In the genomic region with DNA sequence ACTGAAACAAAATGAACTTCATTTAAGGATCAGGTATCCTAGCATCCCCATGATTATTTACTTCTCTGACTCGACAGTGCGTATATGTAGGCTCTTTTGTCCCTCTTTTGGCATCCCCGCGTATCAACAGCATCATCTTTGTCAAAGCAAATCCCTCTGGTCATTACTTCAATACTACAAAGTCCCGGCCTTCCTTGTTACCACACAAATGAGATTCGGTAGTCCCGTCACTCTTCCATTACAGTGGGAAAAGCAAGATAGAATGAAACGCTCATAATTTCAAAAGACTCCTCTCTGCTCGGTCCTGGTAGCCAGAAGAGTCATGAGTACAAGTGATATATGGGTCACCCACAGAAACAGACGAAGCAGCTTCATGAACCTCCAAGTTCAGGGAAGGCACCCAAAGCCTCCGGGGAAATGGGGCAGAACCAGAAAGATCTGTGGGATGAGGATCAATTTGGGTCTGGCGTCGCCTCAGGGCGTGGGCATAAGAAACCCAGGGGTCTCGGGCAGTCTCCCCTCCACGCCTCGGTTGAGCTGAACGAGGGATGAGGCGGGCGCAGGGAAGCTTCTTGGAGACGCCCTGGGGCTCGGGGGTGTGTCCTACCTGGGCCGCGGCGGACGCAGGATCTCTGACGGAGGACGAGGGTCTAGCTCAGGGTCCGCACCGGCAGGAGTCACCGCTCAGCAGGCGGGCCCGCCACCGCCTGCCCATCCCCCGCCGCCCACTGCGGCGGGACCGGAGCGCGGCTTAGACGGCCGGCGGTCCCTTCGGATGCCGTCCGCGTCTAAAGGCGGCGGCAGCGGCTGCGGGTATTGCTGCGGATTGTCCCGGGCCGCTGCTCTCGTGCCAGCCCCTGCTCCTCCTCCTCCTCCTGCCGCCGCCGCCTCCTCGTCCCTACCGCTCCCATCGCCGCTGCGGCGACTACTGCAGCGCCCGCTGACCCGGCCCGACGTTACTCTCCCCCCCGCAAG, we compare ENCODE assay signal across 8 mouse cellular contexts. TPM values are rescaled to one million over a fixed set of nuclear protein-coding genes. Genes with fewer than 3 reads are reported as not detected.
DNase-seq lines count a peak whose midpoint lies in the region; ATAC-seq and TF ChIP-seq lines count a peak whose summit lies in the region.

A gene (minus strand): TSS at position 680 of the 975 bp plus-strand sequence.

- peak within 1 kb of the TSS; percentile 90 for H3K27ac ChIP-seq in hindbrain, embryonic 16.5 days (ENCODE audit: low read depth, low read length)
- no peak within 1 kb of the TSS; the same call in 1 of the 2 replicates for H3K27ac ChIP-seq in limb, embryonic 14.5 days (replicated peaks; ENCODE audit: low read depth, low read length)
- peak within 1 kb of the TSS; percentile 91 for H3K27ac ChIP-seq in midbrain, embryonic 16.5 days (ENCODE audit: low read length)
- peak within 1 kb of the TSS; percentile 53; the same call in 1 of the 2 replicates for H3K27ac ChIP-seq in stomach, postnatal 0 days (replicated peaks)

- TF ChIP-seq EP300 in stomach, postnatal 0 days (optimal IDR thresholded peaks at IDR 0.05) = no peak

- no peaks in the 10 kb centered on the region for H3K9me3 ChIP-seq in hindbrain, embryonic 16.5 days (ENCODE audit: control insufficient read depth, low read length)
- H3K9me3 ChIP-seq in limb, embryonic 14.5 days (ENCODE audit: control insufficient read depth, low read length) = no peaks in the 10 kb centered on the region
- H3K9me3 ChIP-seq in midbrain, embryonic 16.5 days (replicated peaks; ENCODE audit: control insufficient read depth, low read length, poor library complexity, severe bottlenecking) = no peaks in the 10 kb centered on the region
- H3K9me3 ChIP-seq in stomach, postnatal 0 days (ENCODE audit: control insufficient read depth, low read length) = no peaks in the 10 kb centered on the region

- no peak for TF ChIP-seq POLR2A in limb, embryonic 14.5 days (IDR thresholded peaks at IDR 0.05; ENCODE audit: borderline replicate concordance, extremely low read depth, insufficient read depth, insufficient read length)

- peak; percentile 28 to 50 for DNase-seq in kidney, adult 8-10 months
- no peak for DNase-seq in kidney, adult 18-20 months
- DNase-seq in cerebellum, adult 8-10 months = peak; percentile 61
- DNase-seq in forelimb bud, embryonic 11.5 days (ENCODE audit: low read depth, low spot score) = peak; percentile 25
- DNase-seq in limb, embryonic 14.5 days (ENCODE audit: low spot score) = peak; percentile 30
- DNase-seq in stomach, postnatal 0 days (ENCODE audit: low spot score) = peak; percentile 52

- H3K36me3 ChIP-seq in hindbrain, embryonic 16.5 days (ENCODE audit: control insufficient read depth, insufficient read depth, low read length) = no peaks in the 10 kb centered on the region
- no peaks in the 10 kb centered on the region for H3K36me3 ChIP-seq in limb, embryonic 14.5 days (ENCODE audit: control insufficient read depth, insufficient read depth, low read length)
- H3K36me3 ChIP-seq in midbrain, embryonic 16.5 days (ENCODE audit: control insufficient read depth, insufficient read depth, low read length) = no peaks in the 10 kb centered on the region
- no peaks in the 10 kb centered on the region for H3K36me3 ChIP-seq in stomach, postnatal 0 days (ENCODE audit: control insufficient read depth, insufficient read depth, low read length)

- H3K9ac ChIP-seq in hindbrain, embryonic 16.5 days (ENCODE audit: low read depth, low read length) = peak within 1 kb of the TSS; percentile 95
- peak within 1 kb of the TSS; percentile 79 for H3K9ac ChIP-seq in limb, embryonic 14.5 days (ENCODE audit: low read depth, low read length, severe bottlenecking)
- H3K9ac ChIP-seq in midbrain, embryonic 16.5 days (ENCODE audit: low read depth, low read length) = peak within 1 kb of the TSS; percentile 92
- H3K9ac ChIP-seq in stomach, postnatal 0 days (ENCODE audit: low read length) = peak within 1 kb of the TSS; percentile 75

- peak within 1 kb of the TSS; percentile 93 for H3K4me3 ChIP-seq in hindbrain, embryonic 16.5 days (ENCODE audit: low read length)
- peak within 1 kb of the TSS; percentile 96 for H3K4me3 ChIP-seq in limb, embryonic 14.5 days (replicated peaks; ENCODE audit: low read length)
- peak within 1 kb of the TSS; percentile 95 for H3K4me3 ChIP-seq in midbrain, embryonic 16.5 days (ENCODE audit: low read depth, low read length)
- H3K4me3 ChIP-seq in stomach, postnatal 0 days (ENCODE audit: low read depth, low read length) = peak within 1 kb of the TSS; percentile 90

- under 1% methylated on average over 50 of the region's 71 CpGs for WGBS in hindbrain, embryonic 16.5 days
- WGBS in limb, embryonic 14.5 days = under 1% methylated on average over 50 of the region's 71 CpGs
- 0% methylated on average over 43 of the region's 71 CpGs for WGBS in midbrain, embryonic 16.5 days
- under 1% methylated on average over 68 of the region's 71 CpGs for WGBS in stomach, postnatal 0 days

- no peaks in the 10 kb centered on the region for H3K27me3 ChIP-seq in hindbrain, embryonic 16.5 days (replicated peaks; ENCODE audit: control insufficient read depth, insufficient read depth, low read length)
- no peaks in the 10 kb centered on the region for H3K27me3 ChIP-seq in limb, embryonic 14.5 days (ENCODE audit: control insufficient read depth, insufficient read depth, low read length)
- no peaks in the 10 kb centered on the region for H3K27me3 ChIP-seq in midbrain, embryonic 16.5 days (ENCODE audit: control insufficient read depth, insufficient read depth, low read depth, low read length)
- no peaks in the 10 kb centered on the region for H3K27me3 ChIP-seq in stomach, postnatal 0 days (ENCODE audit: control insufficient read depth, insufficient read depth, low read length)

- no peak for TF ChIP-seq CTCF in stomach, postnatal 0 days (IDR thresholded peaks at IDR 0.05; ENCODE audit: low read depth)

- H3K4me1 ChIP-seq in hindbrain, embryonic 16.5 days (ENCODE audit: control insufficient read depth, insufficient read depth, low read depth, low read length) = peaks cover 6% of the 10 kb centered on the region
- H3K4me1 ChIP-seq in limb, embryonic 14.5 days (ENCODE audit: control insufficient read depth, insufficient read depth, low read length) = 0 out of 2 replicates have a peak, but pooled peaks cover 4% of the 10 kb centered on the region
- H3K4me1 ChIP-seq in midbrain, embryonic 16.5 days (ENCODE audit: control insufficient read depth, insufficient read depth, low read length) = peaks cover 10% of the 10 kb centered on the region
- no peaks in the 10 kb centered on the region for H3K4me1 ChIP-seq in stomach, postnatal 0 days (replicated peaks; ENCODE audit: control insufficient read depth, insufficient read depth)

- peak within 1 kb of the TSS; percentile 69 for H3K4me2 ChIP-seq in hindbrain, embryonic 16.5 days (ENCODE audit: low read length)
- H3K4me2 ChIP-seq in limb, embryonic 14.5 days (replicated peaks; ENCODE audit: low read depth, low read length, severe bottlenecking) = peak within 1 kb of the TSS; percentile 82
- H3K4me2 ChIP-seq in midbrain, embryonic 16.5 days (ENCODE audit: low read length) = peak within 1 kb of the TSS; percentile 82
- H3K4me2 ChIP-seq in stomach, postnatal 0 days (replicated peaks; ENCODE audit: low read depth) = peak within 1 kb of the TSS; percentile 78

- ATAC-seq in hindbrain, embryonic 16.5 days = peak; percentile 50
- peak; percentile 41 for ATAC-seq in limb, embryonic 14.5 days (ENCODE audit: low FRiP score, low read depth)
- ATAC-seq in midbrain, embryonic 16.5 days = peak; percentile 76
- peak; percentile 60 for ATAC-seq in stomach, postnatal 0 days (ENCODE audit: low FRiP score, low TSS enrichment)

RNA-seq across cellular contexts. Expression of the gene that starts here (rescaled TPM):
- 5.9 and 6.3 TPM in 2 replicates for polyA plus RNA-seq in hindbrain, embryonic 16.5 days (2015; fragmentation: Nextera tagmentation; extraction: Ambion mirVana)
- 37.8 and 48.7 TPM in 2 replicates for polyA plus RNA-seq in limb, embryonic 14.5 days (2012; rRNA removed)
- 11.3 and 11.5 TPM in 2 replicates for polyA plus RNA-seq in limb, embryonic 14.5 days (2014; fragmentation: Nextera tagmentation; extraction: Ambion mirVana)
- polyA plus RNA-seq in midbrain, embryonic 16.5 days (2015; fragmentation: Nextera tagmentation; extraction: Ambion mirVana) = 5.2 and 6.0 TPM in 2 replicates
- 2.4 and 2.5 TPM in 2 replicates for polyA plus RNA-seq in stomach, postnatal 0 days (2015; fragmentation: Nextera tagmentation; extraction: Ambion mirVana)
